Mouse (Mus musculus) Muller cell, postnatal 12 days (primary cell): ENCODE measurements around the gene Rnf17.

ENCODE experiments used
- DNase-seq: peaks from one replicate; pipeline ENCODE4 v3.0.0-alpha.2; 2015; ENCODE audit errors: inconsistent ontology term

Gene Rnf17

DNA sequence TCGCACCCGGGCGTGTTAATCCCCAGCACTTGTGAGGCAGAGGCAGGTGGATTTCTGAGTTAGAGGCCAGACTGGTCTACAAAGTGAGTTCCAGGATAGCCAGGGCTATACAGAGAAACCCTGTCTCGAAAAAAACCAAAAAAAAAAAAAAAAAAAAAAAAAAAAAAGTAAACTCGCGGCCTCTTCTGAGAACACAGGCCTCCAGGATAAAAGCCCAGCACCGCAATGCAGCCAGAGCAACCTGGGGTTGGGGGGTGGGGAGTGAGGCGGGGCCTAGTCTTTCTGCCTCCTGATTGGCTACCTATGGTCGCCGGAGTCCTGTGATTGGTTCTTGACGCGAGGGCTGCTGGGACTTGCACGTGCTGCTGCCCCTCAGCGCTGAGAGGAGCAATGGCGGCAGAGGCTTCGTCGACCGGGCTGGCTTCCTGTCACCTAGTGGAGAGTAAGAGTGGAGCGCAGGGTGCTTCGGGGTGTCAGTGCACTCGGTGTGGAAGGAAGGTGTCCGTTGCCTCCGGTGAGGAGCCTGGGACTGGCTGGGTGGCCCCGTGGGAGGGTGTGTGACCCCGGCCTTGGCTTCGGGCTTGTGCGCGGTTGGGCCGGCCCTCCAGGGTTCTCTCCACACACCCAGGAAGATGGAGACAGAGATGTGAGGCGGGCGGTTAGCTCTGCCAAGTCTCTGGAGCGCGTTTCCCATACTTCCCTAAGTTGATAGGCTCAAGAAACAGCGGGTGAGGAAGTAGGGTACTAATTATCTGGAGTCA lies at the start of gene Rnf17:
Gene Rnf17, plus strand, starts transcription at position 271 of the 761 bp plus-strand sequence.
- no peak for DNase-seq

DNA sequence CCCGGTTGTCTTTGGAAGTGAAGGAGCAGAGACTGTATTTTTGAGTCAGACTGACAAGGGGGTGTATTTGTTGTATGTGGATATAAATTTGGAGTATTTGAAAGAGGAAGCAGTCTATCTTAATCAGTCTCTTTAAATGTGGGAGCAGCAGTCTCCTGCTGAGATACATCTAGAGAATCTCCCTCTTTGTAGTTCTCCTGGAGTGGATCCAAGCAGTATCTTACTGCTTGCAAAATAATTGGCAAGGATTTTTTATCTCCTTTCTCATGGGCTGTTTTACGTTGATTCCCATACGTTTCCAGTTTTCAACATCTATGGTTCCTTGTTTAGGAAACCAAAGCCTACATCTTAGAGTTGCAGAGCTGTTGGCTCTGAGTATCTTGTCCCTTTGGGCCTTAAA lies 47.6 kb upstream of the Rnf17 start:
- DNase-seq, result no peak

DNA sequence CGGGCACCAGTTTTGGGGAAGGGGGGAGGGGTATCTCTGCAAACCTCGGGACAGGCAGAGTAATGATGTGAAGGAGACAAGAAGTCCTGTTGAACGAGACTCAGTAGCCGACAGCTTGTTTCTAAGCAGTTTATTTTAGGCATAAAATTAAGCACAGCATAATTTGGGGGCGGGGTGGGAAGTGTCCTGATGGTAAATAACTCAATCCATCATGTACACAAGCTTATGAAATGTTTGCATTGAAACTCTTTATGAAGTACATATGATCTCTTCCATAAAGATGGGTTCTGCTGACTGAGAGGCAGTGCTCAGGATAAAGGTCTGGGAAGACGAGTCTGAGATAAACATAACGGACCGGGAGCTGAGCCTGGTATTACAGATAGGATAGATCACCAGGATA lies 47.0 kb upstream of the Rnf17 start:
- no peak for DNase-seq

DNA sequence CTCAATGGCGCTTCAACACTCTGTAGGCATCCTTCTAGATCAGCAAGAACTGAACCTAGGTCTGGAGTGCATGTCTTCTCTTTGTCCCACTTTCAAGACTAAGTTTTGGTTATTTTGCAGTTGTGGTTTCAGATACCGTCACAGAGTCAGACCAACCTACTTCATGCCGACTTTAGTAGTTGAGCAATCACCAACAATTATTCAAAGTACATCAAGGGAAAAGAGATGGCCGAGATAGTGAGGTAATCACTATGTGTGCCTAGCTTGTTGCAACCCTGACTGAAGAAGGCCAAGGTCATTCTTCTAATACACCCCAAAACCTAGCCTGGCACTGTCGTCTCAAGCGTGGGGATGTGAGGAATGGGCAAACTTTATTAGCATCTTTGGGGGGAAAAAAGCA lies 46.2 kb upstream of the Rnf17 start:
- no peak for DNase-seq

DNA sequence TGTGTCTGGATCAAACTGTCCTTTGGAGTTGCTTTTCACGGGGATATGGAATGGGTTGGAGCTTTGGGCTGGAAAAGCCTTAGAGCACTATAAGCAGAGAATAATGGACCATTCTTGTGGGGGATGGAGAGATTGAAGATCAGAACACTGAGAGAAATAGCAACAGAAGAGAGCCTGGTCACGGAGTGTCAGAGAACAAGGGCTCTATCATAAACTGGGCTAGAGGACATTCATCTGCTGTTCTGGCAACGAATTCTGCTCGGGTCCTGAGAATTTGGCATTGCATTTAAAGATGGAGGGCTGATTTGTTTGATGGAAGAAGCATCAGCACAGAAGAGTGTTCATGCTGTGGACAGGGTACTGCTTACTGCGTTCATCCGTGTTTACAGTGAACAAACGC lies 44.0 kb upstream of the Rnf17 start:
- DNase-seq, result no peak

DNA sequence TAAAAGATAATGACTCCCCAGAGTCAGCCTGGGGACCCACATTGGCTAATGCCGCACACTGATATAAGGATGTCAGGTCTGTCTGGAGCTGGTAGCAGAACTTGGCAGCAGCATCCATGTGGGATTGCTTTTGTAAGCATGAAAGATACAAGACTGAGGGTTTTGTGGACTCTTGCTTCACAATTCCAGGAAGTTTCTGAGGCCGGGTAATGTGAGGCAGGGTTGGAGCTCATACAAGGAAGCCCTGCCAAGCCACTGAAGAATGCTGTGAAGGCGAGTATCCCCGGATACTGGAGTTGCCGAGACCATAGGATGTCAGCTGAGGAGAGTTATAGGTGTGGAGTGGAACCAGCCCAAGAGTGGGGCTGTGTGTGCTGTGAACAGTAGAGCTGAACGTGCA lies 43.2 kb upstream of the Rnf17 start:
- DNase-seq, result peak; percentile 48

DNA sequence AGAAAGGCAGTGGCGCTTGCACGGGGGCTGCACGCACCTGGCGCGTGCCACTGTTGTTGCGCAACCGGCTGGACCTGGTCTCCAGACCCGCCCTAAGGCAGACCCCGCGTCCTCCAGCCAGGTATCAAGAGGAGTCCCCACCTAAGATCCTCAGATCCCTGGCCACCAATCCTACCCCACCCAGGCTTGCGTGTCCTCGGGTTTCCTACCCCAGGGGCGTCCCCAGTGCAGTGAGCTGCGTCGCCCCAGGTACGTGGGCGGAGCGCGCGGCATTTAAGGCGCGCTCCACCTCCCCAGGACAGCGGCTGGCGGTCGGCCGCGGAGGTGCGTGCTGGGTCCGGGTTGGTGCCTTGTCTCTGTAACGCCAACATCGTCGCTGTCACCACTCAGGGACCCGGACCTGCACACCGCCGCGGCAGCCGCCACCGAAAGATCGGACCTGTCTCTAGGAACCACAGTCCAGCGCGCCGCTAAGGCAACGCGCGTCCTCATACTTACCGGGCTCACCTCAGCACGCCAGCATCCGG lies 37.6 kb upstream of the Rnf17 start, which contains the start of gene Atp12a:
Gene Atp12a, plus strand, starts transcription at position 358 of the 527 bp plus-strand sequence.
- DNase-seq, result peak; percentile 16

DNA sequence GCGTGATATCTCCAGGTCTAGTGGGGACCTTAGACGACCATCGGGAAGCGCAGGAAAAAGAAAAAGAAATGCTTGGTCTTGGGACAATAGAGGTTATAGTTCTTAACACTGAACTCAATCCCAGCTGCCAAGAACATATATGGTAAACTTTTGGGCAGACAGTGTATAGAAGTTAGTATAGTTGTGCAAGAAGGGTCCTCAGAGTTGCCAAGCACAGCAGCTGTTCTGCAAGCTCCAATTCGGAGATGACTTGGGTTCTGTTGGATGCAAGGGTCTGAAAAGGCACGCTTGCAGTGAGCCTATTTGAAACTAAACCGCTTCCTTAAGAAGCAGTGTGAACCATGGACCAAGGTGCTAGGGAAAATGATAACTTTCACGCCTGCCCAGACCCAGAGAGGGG lies 37.1 kb upstream of the Rnf17 start:
- no peak for DNase-seq

DNA sequence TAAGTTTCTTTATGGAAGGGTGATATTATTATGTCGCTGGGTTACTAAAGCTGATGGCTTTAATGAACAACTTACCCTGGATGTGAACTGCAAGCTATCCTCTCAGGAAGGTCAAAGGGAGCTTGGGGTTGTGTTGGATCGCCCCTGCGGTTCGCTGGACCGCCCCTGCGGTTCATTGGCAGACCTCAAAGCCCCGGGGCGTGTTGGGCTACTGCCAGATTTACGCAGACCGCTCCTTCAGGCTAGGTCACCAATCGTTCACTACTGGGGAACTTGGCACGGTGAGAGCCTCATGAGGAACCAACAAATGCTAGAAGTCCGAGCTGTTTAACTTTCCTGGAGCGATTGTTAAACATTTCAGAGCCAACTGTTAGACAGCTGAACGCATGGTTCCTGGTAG lies 35.7 kb upstream of the Rnf17 start:
- DNase-seq, result peak; percentile 47

DNA sequence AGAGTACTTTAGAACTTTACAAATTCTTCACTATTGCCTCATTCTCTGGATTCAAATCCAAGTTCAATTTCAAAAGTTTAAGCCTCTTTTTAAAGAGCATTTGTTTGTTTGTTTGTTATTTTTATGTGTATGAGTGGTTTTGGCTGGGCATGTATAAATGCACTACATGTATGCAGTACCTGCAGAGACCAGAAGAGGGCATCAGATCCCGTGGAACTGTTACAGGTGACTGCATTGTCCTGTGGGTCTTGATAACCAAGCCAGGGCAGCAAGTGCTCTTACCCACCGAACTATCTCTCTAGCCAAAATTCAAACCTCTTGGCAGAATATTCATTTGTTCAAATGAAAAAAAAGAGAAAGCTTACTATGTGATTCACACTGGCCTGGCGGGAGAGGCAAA lies 33.5 kb upstream of the Rnf17 start:
- no peak for DNase-seq

DNA sequence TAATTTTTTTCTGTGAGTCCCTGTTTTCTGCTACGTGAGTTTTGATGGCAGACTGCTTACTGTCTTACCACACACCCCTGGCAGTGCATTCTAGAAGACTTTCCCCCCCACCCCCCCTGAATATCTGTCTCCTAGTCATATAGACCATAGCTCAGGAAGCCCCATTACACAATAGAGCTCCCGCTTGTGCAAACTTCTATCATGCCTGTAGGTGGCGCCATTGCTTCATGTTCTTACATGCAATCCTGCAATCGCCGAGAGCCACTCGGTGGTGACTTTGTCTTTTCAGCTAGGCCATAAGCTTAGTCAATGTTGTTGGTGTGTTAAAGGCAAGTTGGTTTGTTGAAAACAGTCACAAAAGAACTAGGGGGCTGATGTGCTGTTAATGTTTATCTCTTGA lies 26.6 kb upstream of the Rnf17 start:
- DNase-seq, result peak; percentile 59

DNA sequence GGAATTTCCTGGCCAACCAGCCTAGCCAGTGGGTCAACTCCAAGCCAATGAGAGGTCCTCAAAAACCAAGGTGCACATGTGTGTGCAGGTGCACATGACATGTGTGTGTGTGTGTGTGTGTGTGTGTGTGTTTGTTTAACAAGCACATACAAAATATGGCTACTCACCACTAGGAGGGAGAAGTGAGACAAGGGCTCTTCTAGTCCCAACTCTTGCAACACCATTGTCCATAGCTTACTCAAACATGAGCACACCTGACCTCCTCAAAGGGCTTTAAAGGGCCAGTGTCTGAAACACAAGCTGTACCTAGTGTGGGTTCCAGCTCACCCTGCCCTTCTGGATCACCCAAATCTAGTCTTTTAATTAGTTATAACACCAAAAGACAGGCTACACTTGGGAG lies 24.6 kb upstream of the Rnf17 start:
- DNase-seq, result no peak

DNA sequence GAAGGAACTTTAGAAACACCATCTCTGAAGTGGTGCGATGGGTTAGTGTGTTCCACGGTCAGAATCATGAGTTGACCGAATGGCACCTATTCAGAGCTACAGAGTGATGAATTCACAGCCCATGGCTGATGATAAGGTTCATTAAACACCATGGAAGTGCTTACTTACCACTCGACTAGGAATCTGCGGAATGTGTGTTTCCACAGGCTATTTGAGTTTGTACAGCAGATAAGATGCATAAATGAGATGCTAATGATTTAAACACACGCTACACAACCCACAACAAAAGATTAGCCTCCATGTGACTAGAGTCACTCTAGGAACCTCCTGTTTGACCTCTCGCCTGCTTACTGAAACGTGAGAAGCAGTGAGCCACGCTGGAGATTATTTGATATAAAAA lies 23.0 kb upstream of the Rnf17 start:
- DNase-seq, result peak; percentile 16

DNA sequence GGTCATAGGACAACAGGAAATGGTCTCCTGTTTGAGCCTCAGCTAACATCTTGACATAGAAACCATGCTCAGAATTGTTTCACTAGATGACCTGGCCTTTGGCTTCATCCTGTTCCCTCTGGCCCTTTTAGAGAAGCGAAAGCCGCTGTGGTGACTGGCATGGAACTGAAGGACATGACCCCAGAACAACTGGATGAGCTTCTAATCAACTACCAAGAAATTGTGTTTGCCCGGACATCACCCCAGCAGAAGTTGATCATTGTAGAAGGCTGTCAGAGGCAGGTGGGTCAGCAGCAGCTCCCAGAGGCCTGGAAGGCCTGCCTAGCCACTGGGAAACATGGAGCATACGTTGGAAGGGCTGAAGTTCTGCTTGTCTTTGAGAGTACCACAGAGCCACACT lies 20.0 kb upstream of the Rnf17 start:
- no peak for DNase-seq

DNA sequence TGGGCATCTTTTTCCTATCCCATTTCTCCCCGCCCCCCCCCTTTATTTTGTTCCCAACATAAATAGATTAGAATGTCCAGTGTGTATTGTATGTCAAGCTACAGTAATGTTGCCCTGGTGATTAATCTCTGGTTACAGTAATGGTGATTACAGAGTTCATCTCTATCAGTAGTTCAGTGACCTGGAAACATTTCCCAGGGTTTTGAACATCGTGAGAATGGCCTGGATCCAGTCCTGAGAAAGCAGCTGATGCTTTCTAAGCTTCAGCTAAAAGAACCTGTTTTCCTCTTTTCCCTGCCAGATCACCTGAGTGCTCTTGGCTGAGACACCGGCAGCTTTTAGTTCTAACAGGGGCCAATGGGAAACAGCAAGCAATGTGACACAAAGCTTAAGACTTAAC lies 12.1 kb upstream of the Rnf17 start:
- peak; percentile 41 for DNase-seq

DNA sequence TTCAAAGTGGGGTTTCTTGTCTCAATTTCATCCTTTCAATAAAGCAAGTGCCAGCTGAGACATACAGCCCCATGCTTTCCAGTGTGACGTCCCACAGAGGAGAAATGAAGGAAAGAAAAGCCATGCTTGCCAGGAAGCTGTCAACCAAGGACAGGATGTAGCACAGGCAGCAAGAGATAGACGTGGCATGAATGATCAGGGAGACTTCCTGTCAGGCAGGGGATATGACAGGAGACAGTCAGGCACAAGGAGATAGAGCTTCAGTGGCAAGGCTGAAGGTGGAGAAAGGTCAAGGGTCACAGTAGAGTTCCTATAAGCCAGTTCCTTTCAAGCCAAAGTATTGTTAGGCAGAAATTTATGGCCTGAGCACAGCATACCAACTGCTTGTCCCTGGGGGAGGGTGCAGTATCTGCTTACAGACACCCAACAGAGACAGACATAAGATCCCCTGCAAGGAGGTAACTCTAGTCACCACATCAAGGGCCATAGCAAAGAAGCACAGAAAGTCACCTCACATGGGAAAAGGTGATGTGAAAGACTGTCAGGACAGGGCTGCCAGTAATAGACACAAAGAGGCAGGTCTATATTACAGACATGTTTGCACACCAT lies 8.6 kb upstream of the Rnf17 start:
- no peak for DNase-seq

DNA sequence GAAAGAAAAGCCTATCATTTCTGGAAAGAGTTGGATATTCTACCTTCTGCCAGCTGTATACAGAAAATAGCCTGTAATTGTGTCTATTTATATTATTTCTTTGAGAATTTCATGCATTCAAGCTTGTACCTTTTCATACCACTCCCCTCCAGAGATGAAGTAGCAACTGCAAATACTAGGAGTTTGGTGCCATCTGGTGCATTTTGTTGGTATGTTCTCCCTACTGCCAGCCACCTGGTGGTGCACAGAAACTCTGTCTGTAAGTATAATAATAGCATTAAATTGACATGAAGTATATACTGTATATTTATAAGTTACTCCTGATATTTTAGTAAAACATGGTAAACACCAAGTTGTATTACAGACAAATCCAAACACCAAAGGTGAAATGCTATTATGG lies 4.4 kb upstream of the Rnf17 start:
- DNase-seq, result peak; percentile 43

DNA sequence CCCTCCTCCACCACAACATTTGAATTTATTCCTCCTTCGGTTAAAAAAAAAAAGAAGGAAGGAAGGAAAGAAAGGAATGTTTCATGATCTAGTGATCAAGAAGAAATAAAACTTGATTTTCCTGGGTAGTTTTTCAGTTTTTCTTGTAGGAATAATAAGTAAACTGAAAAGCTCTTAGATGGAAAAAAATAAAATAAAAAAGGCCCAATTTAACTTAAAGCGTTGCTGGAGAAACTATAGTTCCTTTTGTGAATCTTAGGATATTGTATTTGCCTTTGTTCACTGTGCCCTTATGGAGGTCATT lies 643 bp downstream of the Rnf17 start:
- DNase-seq, result no peak

DNA sequence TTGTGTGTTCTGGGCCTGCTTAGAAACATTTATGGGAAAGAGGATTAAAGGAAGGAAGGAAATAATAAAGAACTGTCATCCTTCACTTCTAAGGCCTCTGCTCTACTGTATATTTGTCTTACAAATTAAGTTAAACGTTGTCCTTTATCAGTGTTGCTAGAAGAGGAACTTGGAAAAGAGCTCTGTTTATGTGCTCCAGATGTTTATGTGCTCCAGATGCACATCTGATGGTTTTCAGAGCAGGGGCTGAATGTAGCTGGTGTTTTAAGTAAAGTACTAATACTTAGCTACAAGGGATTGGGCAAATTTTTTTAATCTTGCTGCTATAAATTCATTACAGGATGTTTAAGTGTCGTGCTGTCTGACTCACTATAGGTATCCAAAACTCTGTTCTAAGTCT lies 59.7 kb downstream of the Rnf17 start:
- DNase-seq, result no peak

DNA sequence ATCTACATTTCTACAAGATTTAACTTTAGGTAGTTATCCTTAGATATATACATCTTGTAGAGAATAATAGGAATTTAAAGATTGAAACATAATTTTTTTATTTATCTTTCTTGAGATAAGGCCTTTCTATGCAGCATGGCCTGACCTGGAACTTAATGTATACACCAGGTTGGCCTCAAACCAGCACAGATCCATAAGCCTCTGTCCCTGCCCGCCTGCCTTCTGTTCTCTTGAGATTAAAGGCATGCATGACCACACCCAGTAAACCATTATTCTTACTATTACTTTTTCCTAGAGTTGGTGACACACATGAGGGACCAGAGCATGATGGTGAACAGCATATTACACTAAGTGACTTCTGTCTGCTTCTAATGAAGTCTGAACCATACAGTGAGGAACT lies 60.3 kb downstream of the Rnf17 start:
- DNase-seq, result no peak

DNA sequence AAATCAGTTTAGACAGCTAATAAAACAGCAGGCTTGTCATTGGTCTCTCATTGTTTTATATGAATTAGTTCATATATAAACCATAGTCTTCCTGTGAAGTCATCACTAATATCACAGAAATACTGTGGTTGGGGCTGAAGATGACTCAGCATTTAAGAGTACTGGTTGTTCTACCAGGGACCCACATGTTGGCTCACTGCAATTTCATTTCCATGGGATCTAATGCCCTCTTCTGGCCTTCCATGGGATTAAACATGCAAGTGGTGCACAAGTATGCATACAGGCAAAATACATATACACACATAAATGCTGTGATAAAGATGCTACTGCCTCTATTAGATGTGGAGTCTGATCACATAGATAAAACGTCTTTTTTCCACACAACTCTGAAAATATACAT lies 65.8 kb downstream of the Rnf17 start:
- DNase-seq, result peak; percentile 7

DNA sequence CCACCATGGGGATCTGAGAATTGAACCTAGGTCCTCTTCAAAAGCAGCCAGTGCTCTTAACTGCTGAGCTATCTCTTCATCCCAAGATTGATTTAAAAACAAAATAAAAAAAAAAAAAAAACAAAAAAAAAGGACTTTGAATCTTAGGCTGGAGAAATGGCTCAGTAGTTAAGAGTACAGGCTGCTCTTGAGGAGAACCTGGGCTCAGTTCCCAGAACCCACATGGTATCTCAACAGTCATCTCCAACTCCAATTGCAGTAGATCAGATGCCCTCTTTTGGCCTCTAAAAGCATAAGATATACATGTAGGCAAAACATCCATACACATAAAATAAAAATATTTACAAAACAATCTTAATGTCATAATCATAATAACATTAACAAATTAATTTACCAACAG lies 87.4 kb downstream of the Rnf17 start:
- no peak for DNase-seq

DNA sequence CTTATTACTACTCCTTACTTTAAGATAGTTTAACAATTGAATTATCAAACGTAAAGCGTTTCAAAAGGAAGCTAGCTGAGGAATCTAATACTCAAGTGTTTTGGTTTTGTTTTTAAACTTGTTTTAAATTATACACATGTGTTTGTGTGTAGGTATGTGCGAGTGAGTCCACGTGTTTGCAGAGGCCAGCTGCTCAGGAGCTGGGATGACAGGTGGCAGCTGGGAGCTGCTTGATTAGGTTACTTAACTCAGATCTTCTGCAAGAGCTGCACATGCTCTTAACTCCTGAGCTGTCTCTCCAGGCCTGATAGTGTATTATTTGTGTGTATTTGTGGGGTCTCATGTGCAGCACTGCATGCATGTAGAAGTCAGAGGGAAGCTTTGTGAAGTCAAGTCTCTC lies 100.0 kb downstream of the Rnf17 start:
- DNase-seq, result no peak

DNA sequence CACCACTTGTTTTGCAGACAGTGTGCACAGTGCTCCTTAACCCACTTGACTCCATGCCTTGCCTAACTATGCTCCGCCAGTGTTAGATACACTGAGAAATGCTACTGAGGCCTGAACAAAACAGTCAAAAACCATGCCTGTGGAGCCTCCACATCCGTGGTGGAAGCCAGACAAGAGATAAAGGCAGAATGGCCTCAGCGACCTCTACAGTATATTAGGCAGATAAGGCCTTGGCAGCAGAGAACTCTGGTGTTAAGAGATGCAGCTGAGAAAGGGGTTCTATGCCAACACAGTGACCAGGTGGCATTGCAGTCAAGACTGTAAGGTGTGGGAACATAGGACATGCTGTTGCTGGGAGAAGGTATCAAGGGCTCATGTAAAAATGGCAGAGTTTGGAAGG lies 104.4 kb downstream of the Rnf17 start:
- DNase-seq, result no peak
